Mouse (Mus musculus): Measurements from ENCODE around the gene Arhgap5. TPM values are rescaled to one million over a fixed set of nuclear protein-coding genes. Genes with fewer than 3 reads are reported as not detected.

The Arhgap5 gene
- 126 TPM for polyA plus RNA-seq (2014; fragmentation: Illumina TruSeq; extraction: RNeasy Lipid Tissue Mini Kit (QIAGEN cat#74804); ENCODE audit: low read depth, low replicate concordance)

GRCm38 (mm10) chr12:52503456-52504320 lies at the start of gene Arhgap5:
Arhgap5 (plus strand) TSS chr12:52503972.

Other genes starting within 250 kb of the Arhgap5 start
- gene Akap6, start 195.4 kb downstream of the Arhgap5 start, polyA plus RNA-seq (2014; fragmentation: Illumina TruSeq; extraction: RNeasy Lipid Tissue Mini Kit (QIAGEN cat#74804); ENCODE audit: low read depth, low replicate concordance), result 0.03 TPM

Data from liver, adult 10 weeks (tissue).